Mouse (Mus musculus) inflammation-experienced regulatory T-cells, adult 6 months (primary cell): ENCODE measurements around the gene Ranbp3. TPM values are rescaled to one million over a fixed set of nuclear protein-coding genes. Genes with fewer than 3 reads are reported as not detected.
"Not testable (repeated sequence)": the region's sequence is repeated elsewhere in the genome, so short reads cannot be mapped to it uniquely, and the experiment has no call there.

ENCODE experiments used
- ATAC-seq: one replicate; pipeline ENCODE4 v1.8.0; 2017
- polyA plus RNA-seq, 3 experiments: library from polyadenylated mRNA; unstranded; fragments of 100-300 nt; shearing (Covaris generic); gene quantifications; one replicate each; pipeline ENCODE4 v1.2.1; 2017

Gene Ranbp3
- polyA plus RNA-seq, result 10 to 100 TPM; 54.4 to 59.4 (median 58.4) TPM

DNA sequence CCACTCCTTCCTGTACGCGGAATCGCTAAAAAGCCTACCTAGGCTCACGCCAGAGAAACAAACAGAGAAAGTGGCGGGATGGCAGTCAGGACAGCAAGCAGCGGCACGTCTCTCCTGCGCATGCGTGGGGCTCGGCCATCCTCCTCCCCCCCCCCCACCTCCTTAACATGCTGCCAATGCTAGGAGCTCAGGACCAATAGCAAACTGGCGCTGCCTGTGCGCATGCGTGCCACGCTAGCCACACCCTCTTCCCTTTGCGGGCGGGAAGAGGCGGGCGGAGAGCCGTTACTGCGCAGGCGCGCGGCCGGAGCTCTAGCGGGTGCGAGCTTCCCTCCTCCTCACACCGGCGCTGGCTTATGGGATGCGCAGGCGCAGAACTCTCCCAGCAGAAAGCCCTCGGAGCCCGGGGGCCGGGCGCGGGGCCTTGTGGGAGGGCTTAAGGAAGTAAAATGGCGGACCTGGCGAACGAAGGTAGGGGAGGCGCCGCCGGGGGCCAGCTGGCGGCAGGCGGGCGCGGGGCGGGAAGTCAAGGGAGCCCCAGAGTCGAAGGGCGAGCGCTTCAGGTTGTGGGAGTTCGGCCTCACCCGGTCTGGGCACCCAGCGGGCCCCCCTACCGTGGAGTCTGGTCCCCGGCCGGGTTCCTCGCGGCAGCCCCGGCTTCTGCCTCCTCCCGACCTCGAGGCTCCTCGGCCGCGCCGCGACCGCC, at the start of gene Ranbp3:
TSS of gene Ranbp3 (plus strand) at position 354 of the 706 bp plus-strand sequence.
- ATAC-seq, result peak; percentile 94

DNA sequence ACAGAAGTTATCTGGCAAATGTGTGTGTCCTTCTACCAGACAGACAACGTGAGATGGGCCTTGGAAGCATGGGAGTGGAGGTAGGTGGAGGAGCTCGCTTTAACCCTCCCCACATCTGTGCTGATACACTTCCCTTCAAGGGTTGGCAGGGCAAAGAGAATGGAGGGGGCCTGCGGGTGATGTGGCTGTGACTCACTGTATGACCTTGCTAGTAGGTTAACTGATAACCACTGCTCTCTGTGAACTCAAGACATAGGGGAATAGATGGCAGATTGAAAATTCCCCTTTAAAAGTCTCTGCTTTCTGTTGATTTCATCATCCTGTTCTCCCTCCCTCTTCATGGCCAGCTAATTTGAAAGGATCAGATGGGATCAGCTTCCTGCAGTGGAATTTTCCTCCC, 47.6 kb upstream of the Ranbp3 start:
- ATAC-seq, result no peak

DNA sequence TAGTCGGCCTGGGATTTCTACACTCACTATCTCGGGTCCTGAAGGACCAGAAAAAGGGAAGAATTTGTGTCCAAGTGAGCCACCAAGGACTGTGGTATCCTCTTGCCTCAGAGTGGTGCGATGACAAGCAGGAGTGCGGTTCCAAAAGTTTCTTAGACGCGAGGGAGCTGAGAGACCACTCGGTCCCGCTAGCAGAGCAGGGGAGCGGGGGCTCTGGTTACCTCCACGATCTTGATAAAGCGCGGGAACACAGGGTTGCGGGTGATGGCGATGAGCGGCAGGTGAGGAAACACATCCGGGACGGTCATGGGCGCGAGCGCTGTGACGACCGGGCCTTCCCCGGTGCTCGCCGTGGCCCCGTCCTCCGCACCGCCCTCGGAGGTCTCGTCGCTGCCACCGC, 46.8 kb upstream of the Ranbp3 start:
- ATAC-seq, result peak; percentile 3

DNA sequence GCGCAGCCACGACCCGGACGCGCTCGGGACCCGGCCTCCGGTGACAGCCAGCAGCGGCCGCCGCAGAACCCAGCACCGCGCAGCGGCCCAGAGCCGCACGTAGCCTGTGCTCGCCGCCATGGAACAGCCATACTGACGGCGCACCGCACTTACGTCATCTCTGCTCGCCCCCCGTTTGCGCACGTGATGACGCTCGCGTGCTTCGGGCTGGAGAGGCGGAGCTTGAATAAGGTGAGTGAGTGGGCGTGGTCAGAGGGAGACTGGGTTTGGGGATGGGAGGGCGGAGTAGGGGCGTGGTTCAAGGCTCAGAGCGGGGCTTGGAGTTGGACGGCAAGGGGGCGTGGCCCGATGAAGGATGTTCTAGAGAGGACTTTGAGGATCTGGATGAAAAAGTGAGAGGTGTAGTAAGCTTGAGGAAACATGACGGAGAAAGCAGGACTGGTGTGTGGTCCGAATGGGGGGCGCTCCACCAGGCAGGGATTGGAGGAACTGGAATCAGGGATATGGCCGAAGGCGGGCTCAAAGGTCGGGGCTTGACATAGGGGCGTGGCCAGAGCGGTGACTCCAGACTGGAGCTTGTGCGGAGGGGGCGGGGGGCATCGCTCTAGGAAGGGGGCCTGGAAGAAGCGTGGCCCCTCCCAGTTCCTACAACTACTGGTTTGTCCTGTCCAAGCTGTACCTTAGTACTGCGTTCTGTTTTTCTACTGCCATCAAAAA, 46.2 kb upstream of the Ranbp3 start, which contains the start of gene Lonp1:
TSS of gene Lonp1 (minus strand) at position 134 of the 717 bp plus-strand sequence.
- peak; percentile 92 for ATAC-seq

DNA sequence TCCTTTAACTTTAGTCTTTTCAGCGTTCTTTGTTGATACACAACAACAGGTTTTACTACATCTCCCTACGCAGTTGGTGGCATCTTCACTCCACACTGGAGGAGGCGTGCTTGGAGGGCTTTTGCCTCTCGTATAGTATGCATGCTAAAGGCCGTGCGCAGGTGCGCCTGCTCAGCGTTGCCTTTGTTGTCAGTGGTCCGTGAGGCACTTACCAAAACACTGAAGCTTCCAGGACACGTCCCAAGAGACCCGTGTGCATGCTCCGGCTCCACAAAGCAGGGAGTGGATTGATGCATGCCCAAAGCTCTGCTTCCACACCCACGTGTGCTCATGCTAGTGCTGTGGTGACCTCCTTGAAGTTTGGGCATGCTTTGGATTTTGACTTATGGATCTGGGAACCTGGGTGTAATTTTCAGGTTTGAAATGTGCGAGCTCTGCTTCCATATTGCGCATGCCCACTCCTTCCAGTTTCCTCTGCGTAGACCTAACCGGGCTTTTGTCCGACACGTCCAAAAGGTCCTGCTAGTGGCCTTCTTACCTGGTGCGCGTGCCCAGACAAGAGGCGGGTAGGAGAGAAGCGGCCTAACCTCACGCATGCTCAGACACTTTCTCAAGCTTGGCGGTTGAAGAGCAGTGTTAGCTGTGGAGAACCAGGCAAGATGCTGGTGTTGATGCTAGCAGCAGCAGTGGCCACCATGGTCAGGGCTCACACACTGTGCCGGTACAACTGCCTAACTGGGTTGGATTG, 45.4 kb upstream of the Ranbp3 start, which contains the start of gene Catsperd:
TSS of gene Catsperd (plus strand) at position 614 of the 748 bp plus-strand sequence.
- peak; percentile 12 for ATAC-seq

DNA sequence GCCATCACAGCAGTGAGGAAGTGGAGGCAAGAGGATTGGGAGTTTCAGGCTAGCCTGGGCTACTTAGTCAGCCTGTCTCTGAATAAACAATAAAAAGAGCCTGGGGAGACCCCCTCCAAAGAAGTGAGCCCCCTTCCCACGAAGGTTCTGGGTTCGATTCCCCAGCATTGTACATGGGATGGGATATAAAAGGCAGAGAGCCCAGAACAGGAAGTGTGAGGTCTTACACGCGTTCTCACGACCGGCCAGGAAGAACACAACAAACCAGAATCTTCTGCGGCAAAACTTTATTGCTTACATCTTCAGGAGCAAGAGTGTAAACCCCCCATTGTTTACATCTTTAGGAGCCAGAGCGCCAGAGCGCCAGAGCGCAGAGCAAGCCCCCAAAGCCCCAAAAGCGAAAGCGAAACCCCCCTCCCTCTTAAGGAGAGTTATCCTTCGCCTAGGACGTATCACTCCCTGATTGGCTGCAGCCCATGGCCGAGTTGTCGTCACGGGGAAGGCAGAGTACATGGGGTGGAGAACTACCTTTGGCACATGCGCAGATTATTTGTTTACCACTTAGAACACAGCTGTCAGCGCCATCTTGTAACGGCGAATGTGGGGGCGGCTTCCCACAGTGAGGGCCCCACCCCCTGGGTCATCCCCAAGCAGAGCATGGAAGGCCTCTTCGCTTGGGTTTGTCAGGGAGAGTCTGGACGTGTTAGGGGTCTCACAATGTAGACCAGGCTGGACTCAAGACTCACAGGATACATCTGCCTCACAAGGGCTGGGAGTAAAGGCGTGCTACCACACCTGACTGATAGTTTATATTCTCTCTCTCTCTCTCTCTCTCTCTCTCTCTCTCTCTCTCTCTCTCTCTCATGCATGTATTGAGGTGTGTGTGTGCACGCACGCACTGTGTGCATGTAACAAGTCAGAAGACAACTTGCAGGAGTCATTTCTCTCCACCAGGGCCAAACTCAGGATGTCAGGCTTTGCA, 43.0 kb upstream of the Ranbp3 start:
- ATAC-seq, result not testable (repeated sequence)

DNA sequence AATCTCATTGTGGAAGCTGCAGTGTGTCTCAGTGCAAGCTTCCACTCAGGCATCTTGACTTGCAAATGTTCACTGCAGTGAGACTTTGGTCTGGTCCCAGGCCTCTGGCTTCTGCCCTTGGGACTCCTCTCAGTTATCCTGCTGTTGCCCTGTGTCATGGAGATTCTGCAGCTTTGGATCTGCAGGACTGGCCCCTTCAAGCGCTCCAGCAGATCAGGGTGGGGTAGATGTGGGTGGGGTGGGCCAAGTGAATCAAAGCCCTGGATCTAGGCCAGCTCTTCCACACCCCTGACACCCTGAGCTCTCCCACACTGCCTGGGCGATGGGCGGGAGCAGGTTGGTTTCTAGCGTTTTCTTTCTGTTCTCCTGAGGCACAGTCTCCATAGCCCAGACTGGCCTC, 41.3 kb upstream of the Ranbp3 start:
- no peak for ATAC-seq

DNA sequence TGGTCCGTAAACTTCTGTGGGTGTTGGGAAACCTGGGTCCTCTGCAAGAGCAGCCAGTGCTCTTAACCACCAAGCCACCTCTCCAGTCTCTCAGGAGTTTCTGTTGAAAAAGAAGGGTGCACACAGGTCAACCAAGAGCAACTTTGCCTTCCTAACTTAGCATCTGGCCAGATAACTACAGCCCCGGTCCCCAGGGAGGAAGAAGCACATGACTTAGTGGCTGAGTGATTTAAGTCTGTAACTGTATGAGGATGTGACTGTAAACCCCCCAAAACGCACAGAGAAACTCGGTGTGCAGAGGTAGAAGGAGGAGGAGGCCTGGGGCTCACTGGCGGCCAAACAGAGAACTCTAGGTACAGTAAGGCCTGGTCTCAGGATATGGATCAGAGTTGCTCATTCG, 39.1 kb upstream of the Ranbp3 start:
- ATAC-seq, result no peak

DNA sequence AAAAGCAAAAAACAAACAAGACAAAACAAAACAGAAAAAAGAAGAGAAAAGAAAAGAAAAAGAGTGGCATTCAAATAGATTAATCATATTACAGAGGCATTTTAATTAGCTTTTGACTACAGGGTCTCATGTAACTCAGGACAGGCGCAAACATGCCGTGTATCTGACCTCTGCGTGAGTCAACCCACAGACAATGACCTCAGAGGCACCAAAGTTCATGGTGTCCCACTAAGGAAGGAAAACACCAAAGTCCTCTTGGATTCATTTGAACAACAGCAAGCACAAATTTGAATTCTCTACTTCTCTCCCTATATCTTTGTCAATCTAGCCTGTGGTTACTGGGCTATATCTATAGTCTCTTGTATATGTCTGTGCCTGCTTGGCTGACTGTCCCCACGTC, 29.9 kb upstream of the Ranbp3 start:
- ATAC-seq, result no peak

DNA sequence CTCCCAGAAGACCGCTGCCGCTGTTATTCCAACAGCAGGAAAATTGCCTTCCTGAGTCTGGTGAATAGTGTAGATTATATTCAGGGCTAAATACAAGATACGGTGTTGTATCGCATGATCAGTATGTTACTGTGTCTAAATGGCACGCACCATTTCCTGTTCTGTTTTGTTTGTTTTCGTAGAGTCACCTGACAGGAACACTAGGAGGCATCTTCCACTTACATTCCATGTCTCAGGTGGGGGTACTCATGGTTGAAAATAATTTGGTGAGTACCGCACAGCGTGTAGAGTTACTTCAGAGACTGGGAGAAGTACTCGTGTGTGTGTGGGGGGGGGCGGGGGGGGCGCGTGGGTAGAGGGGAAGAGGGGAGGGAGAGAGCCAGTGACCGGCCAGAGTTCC, 25.5 kb upstream of the Ranbp3 start:
- ATAC-seq, result no peak

DNA sequence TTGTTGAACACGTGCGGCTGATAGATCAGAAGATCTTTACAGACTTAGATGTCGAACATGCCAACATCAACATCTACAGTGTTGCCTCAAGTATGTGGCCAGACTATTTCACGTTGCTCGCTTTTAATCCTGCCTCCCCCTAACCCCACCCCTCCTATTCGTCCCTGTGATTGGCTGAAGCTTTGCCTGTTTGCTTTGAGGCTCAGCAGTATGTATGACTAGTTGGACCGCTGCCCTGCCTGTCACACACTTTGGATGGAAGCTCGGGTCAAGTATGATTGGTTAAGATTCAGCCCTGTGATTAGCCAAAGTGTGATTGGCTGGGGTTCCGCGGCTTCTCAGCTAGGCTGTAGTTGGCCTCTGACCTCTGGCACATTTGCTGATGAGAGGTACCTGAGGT, 21.3 kb upstream of the Ranbp3 start:
- no peak for ATAC-seq

DNA sequence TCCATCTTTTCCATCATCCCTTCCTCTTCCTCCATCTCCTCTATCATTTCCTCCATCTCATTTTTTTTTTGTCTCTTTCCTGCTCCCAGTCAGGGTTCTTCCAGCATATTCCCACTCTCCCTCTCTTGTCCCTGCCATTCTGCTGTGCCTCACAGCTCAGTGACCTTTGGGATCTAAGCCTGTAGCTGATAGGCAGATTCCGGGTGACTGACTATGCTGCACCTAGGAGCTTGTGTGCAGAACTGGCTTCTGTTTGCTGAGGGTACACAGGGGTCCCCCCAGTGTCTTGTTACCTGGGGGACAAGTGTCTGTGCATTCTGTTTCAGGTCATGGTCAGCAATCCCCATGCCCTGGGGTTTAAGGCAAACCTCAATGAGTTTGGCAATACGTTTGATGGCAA, 18.3 kb upstream of the Ranbp3 start:
- no peak for ATAC-seq

DNA sequence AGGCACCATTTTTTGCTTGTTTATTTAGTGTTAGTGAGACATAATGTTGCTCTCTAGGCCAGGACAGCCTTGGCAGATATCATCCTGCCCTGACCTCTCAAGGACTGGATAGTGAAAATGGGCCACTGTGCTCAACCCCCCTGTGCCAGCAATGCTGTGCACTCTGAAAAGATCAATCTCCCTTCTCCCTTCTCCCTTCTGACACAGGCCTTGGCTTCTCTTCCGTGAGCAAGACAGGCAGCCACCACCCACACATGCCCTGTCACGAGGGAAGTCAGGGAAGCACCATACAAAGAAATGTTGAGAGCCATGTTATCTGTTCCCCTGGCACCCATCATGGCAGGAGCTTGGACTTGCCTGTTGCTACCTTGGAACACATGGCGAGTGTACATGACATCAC, 17.8 kb upstream of the Ranbp3 start:
- ATAC-seq, result no peak

DNA sequence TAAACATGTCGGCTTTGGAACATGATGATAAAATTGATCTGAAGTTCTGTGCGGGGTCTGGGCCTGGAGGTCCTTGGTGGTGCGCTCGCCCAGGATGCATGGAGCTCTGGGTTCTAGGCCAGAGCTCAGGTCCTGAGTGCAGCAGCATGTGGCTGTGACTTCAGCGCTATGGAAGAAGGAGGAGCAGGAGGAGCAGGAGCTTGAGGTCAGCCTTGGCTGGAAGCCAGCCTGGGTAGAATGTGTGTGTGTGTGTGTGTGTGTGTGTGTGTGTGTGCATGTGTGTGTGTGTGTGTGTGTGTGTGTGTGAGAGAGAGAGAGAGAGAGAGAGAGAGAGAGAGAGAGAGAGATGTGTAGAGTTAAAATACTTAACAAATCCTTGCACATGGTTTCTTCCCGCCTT, 16.9 kb upstream of the Ranbp3 start:
- no peak for ATAC-seq

DNA sequence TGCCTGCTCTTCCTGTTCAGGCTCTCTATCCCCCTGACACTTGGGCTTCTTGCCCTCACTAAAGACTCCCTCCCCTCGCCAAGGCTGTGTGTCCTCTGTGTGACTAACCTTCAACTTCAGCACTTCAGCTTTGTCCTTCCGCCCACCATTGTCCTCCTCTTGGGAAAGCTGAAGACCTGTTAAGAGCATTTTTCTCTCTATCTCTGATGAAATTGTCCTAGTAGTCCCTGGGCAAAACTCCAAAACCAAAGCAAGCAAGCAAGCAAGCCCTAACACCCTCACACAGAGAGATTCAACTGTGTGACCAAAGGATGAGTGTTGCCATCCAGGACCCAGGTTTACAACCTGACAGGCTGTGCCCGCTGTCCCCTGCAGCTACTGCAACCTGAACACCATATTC, 9.4 kb upstream of the Ranbp3 start:
- no peak for ATAC-seq

DNA sequence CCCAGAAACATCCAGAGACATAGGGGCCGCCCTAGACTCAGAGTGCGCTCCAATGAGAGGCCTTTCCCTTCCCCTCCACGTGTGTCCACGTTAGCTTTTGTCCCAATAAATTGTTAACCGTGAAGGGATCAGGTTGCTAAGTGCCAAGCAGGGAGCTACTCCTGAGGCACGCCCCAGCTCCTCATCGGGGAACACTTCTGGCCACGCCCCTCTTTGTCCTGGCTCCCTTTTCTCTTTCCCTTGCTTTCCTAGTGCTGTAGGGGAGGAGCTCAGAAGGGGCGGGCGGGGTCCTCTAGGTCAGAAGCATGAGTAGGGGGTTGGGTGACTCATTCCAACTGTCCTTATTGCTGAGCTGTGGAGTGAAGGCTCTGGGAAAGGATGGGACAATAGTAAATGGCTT, 8.8 kb upstream of the Ranbp3 start:
- ATAC-seq, result no peak

DNA sequence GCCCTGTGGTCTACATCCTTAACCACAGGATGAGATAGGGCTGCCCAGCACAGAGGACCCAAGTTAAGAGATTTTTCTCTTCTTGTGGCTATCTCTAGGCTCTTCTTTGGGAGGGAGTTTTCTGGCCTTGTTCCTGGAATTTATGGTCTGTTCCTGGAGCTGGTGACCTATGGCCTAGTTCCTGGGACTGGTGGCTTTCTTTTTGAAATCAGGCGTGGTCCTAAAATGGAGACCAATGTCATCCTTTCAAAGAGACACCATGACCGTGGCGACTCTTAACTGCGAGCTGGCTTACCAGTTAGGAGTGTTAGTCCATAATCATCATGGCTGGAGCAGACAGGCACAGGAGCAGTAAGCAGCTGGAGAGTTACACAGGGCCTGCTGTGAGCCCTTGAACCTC, 6.7 kb upstream of the Ranbp3 start:
- ATAC-seq, result no peak

DNA sequence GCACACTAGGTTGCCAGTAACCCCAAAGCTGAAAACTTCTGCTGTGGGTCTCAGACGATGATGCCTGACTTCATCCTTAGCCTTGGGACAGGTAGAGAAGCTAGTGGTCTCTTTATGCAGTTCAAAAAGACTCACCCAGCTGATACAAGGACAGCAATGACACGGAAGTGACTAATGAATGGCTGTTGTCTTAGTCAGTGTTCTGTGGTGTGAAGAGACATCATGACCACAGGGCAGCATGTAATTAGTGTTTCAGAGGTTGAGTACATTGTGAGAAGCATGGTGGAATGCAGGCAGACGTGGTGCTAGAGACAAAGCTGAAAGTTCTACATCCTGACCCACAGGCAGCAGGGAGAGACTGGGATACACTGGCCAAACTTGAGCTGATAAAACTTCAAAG, 5.5 kb upstream of the Ranbp3 start:
- no peak for ATAC-seq

DNA sequence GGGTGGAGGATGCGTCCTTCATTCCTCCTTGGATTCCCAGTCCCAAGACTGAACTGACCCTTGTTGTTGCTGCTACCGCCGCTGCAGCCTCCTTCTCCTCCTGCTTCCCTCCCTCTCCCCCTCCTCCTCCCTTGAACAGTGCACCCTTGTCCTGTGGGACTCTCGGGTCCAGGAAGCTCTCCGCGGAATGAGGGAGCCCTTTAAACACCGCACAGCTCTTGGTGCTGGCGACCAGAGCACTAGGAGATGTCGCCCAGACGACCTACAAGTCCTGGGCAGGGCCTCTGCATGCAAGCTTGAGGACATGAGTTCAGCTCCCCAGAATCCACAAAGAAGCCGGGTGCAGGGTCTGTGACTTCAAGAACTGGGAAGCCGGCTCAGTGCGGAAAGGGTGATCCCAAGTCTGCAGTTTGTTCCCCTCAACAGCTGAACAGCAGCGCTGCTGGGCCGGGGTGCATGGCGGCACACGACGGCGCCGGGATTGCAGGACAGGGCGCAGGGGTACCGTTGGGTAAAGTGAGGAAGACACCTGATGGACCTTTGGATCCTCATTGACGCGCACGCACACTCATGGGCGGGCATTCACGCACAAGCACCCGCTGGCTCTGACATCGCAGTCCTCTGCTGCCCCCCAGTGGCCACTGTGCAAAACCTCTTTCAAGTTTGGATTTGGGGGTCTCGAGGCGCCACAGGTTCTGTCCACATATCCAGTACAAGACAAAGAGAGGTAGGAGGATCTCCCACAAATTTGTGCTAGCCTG, 4.5 kb upstream of the Ranbp3 start:
- ATAC-seq, result peak; percentile 42

DNA sequence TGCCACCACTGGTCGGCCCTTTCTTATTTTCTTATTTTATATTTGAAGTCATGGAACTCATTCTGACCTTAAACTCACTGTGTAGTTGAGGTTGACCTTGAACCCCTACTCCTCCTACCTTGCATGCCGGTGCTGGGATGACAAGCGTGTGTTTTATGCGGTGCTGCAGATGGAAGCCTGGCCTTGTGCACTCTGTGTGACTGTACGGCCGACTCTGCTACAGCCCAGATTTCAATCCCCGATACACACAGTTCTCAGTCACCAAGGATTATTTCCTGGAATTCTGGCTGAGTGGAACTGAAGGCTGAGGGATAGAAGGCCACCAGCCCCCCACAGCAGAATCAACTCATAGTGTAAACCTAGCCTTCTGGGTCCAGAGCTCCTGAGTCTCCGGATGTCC, 3.3 kb upstream of the Ranbp3 start:
- ATAC-seq, result no peak

DNA sequence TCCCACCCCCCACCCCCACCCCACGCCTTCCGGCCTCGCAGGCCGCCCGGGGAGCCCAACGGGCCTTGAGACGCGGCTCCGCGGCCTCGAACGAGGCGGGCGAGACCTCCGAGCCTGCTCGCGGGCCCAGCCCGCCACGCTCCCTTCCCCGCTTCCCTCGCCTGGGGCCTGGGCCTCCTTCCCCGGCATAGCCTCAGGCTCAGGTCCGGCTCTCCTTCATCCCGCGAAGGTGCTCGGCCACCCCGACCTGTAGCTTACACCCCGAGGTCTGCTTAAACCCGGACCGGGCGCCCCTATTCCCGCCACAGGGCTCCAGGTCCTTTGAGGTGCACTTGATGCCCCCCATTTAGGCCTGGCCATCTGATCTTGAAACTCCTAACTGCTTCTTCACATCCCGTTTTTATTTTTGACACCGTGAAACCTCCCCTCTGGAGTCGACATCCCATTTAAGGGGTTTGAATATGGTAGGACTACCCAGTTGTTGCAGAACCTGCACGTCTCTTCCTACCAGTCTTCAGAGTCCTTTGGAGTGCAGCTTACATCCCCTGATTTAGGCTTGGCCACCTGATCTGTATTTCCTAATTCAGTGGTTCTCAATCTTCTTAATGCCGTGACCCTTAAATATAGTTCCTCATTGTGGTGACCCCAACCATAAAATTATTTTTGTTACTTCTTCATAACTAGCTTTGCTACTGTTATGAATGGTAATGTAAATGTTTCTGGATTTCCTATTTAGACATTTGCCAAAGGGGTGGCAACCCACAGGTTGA, 738 bp downstream of the Ranbp3 start:
- no peak for ATAC-seq
